Mouse (Mus musculus): Measurements from ENCODE around the gene Spats1. TPM values are rescaled to one million over a fixed set of nuclear protein-coding genes. Genes with fewer than 3 reads are reported as not detected.

Gene Spats1
- polyA plus RNA-seq, 1 experiment from 2014 or later: 1.4 TPM

DNA sequence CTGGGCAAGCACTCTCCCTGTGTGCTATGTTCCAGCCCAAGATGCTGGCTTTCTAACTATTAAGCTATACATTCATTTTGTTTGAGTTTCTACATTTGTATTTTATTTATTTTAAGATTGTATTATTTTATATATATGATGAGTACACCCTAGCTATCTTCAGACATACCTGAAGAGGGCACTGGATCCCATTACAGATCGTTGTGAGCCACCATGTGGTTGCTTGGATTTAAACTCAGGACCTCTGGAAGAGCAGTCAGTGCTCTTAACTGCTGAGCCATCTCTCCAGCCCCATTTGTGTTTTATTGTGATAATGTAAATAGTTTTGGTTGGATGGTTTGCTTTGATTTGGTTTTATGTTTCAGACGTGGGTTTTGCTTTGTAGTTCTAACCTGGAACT is 24.3 kb upstream of the Spats1 start:
- no peak for DNase-seq (ENCODE audit: low spot score)
- 62% methylated on average over 2 of the region's 2 CpGs for WGBS
- Histone ChIP-seq H3K27me3 (replicated peaks; ENCODE audit: control insufficient read depth, insufficient read depth, low read length) (no peaks in the 10 kb centered on the region), H3K4me1 (ENCODE audit: control insufficient read depth, insufficient read depth, low read length) (no peaks in the 10 kb centered on the region), H3K9ac (ENCODE audit: low read length) (no peak overlapping the region), H3K4me3 (ENCODE audit: low read depth, low read length) (no peak overlapping the region), H3K36me3 (ENCODE audit: control insufficient read depth, insufficient read depth, low read length) (no peaks in the 10 kb centered on the region), H3K9me3 (replicated peaks; ENCODE audit: control insufficient read depth, low read length) (no peaks in the 10 kb centered on the region), H3K4me2 (ENCODE audit: low read length) (no peak overlapping the region), H3K27ac (ENCODE audit: low read depth, low read length) (no peak overlapping the region)
- no peak for ATAC-seq

DNA sequence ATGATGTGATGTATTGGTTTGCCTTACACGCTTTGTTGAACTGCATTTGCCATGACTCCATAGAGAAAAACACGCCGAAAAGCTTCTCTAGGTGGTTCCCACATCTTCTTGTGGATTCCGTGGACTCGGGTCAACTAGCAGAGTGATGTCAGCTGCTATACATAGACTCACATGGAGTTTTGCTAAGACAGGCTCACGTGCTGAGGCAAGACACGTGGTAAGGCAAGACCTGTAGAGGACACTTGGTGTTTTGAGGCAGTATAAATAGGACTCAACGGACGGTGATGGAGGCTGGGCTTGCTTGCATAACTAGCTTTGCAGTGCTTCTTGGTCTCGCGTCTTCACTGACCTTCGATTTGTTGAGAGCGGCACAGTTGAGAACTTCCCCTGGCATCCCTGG is 23.2 kb upstream of the Spats1 start:
- Histone ChIP-seq H3K9ac (ENCODE audit: low read length) (no peak overlapping the region), H3K36me3 (ENCODE audit: control insufficient read depth, insufficient read depth, low read length) (no peaks in the 10 kb centered on the region), H3K27ac (ENCODE audit: low read depth, low read length) (no peak overlapping the region), H3K27me3 (replicated peaks; ENCODE audit: control insufficient read depth, insufficient read depth, low read length) (no peaks in the 10 kb centered on the region), H3K4me2 (ENCODE audit: low read length) (no peak overlapping the region), H3K4me1 (ENCODE audit: control insufficient read depth, insufficient read depth, low read length) (no peaks in the 10 kb centered on the region), H3K9me3 (replicated peaks; ENCODE audit: control insufficient read depth, low read length) (no peaks in the 10 kb centered on the region), H3K4me3 (ENCODE audit: low read depth, low read length) (no peak overlapping the region)
- no peak for ATAC-seq
- 86% methylated on average over 13 of the region's 13 CpGs for WGBS
- DNase-seq (ENCODE audit: low spot score): no peak

DNA sequence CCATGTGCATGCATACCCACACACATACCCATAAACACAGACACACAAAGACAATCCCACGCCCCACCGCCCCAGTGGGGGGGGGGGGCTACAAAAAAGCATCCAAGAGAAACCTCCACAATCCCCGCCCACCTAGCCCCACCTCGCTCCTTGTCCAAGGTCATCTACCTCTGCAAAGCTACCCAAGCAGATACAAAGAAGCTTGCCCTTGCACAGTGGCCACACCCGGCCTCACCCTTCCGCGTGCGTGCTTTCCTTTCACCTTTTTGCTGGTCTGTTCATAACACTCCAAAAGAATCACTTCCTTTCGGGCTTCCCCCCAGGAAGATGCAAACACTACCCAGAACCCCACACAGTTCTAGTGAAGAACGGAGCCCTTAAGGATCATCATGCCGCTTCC is 20.2 kb upstream of the Spats1 start:
- DNase-seq (ENCODE audit: low spot score): no peak

DNA sequence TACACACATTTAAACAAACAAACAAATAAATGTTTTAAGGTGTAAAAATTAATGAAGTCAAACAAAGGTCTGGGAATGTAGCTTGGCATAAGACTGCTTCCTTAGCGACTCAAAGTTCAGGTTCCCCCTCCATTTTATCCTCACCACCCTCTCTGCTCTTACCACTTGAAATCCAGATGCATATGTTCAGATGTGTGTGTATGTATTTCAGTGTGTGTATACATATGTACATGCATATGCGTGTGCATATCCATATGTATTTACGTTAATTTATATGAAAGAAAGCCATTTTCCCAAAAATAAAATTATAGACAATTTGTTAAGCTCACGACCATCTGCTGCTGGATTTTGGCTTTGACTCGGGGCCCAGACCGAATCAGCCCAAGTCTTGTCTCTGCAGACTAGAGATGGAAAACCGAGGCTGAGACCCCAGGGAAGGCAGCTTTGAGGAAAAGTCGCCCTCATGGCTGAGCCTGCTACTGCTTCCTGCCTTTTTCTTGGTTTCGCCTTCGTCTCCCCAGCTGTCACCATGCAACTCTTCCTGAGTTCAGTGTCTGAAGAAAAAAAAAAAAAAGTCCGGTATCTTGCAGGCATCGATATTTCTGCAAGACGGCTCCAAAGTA is 15.4 kb upstream of the Spats1 start:
- no peak for DNase-seq (ENCODE audit: low spot score)
- Histone ChIP-seq H3K9me3 (replicated peaks; ENCODE audit: control insufficient read depth, low read length) (no peaks in the 10 kb centered on the region), H3K27me3 (replicated peaks; ENCODE audit: control insufficient read depth, insufficient read depth, low read length) (no peaks in the 10 kb centered on the region), H3K9ac (ENCODE audit: low read length) (no peak overlapping the region), H3K36me3 (ENCODE audit: control insufficient read depth, insufficient read depth, low read length) (no peaks in the 10 kb centered on the region), H3K4me3 (ENCODE audit: low read depth, low read length) (no peak overlapping the region), H3K4me2 (ENCODE audit: low read length) (no peak overlapping the region), H3K4me1 (ENCODE audit: control insufficient read depth, insufficient read depth, low read length) (no peaks in the 10 kb centered on the region), H3K27ac (ENCODE audit: low read depth, low read length) (no peak overlapping the region)
- 82% methylated on average over 13 of the region's 13 CpGs for WGBS
- no peak for ATAC-seq

More for the DNA sequence above, 20.2 kb upstream of the Spats1 start:
- no peaks in the 10 kb centered on the region for H3K36me3 ChIP-seq (ENCODE audit: control insufficient read depth, insufficient read depth, low read length)
- H3K4me3 ChIP-seq (ENCODE audit: low read depth, low read length): no peak overlapping the region
- H3K27ac ChIP-seq (ENCODE audit: low read depth, low read length): no peak overlapping the region
- no peak for ATAC-seq
- no peaks in the 10 kb centered on the region for H3K4me1 ChIP-seq (ENCODE audit: control insufficient read depth, insufficient read depth, low read length)
- no peaks in the 10 kb centered on the region for H3K27me3 ChIP-seq (replicated peaks; ENCODE audit: control insufficient read depth, insufficient read depth, low read length)
- no peak overlapping the region for H3K4me2 ChIP-seq (ENCODE audit: low read length)
- no peak overlapping the region for H3K9ac ChIP-seq (ENCODE audit: low read length)
- WGBS: 76% methylated on average over 11 of the region's 11 CpGs
- no peaks in the 10 kb centered on the region for H3K9me3 ChIP-seq (replicated peaks; ENCODE audit: control insufficient read depth, low read length)

DNA sequence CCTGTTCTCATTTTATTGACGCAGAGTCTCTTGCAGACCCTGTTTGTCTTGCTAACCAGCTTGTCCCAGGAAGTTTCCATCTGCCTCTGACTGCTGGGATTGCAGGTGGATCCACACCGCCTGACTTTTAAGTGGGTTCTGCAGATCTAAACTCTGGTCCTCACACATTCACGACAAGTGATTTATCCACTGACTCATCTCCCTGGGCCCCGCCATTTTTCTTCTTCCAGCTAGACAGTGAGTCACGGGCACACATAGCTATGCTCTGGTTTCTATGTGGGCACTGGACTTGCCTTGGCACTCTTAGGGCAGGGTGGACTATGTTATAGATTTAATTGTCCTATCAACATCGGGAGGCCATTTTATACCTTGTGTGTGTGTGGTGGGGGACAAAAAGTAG is 14.5 kb upstream of the Spats1 start:
- no peak for ATAC-seq
- WGBS: 88% methylated on average over 6 of the region's 6 CpGs

DNA sequence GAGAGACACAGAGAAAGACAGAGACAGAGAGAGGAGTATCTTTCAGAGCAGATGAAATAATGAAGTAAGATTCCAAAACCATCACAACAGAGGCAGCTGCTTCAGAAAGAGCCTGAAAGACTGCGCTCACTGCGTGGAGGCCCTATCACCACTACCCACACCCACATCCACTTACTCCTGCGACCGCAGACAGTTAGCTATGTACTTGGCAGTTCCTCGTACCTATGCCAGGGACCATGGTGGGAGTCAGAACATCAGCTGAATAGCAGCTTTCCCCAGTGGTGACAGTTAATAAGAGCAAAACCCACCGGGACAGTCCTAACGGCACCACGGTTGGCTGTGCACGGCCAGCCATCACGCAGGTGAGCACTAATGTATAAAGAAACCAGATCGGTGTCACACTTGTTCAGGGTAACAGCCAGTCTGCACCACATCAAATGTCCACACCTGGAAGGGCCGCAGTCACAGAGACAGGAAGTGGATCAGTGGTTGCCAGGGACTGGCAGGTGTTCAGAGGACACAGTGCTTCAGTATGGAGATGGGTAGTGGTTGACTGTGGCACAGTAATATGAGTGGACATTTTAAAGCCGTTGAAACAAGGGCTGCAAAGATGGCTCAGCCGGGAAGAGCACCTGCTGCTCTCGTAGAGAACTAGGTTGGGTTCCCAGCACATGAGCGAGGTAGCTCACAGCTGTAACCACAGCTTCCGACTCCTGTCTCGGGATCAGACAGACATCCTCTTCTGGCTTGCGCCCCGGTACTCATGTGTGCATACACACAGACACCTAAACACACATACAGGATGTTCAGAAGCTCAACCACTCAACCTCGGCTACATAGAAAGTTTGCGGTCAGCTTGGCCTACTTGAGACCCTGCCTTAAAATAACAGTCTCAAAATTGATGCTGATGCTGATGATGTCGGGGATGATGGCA is 13.4 kb upstream of the Spats1 start:
- no peaks in the 10 kb centered on the region for H3K4me1 ChIP-seq (ENCODE audit: control insufficient read depth, insufficient read depth, low read length)
- H3K9me3 ChIP-seq (replicated peaks; ENCODE audit: control insufficient read depth, low read length): no peaks in the 10 kb centered on the region
- H3K27me3 ChIP-seq (replicated peaks; ENCODE audit: control insufficient read depth, insufficient read depth, low read length): no peaks in the 10 kb centered on the region
- no peak overlapping the region for H3K4me3 ChIP-seq (ENCODE audit: low read depth, low read length)
- no peak overlapping the region for H3K4me2 ChIP-seq (ENCODE audit: low read length)
- 89% methylated on average over 23 of the region's 23 CpGs for whole genome bisulfite sequencing
- DNase-seq (ENCODE audit: low spot score) (no peak), ATAC-seq (no peak)
- no peak overlapping the region for H3K9ac ChIP-seq (ENCODE audit: low read length)
- no peak overlapping the region for H3K27ac ChIP-seq (ENCODE audit: low read depth, low read length)
- no peaks in the 10 kb centered on the region for H3K36me3 ChIP-seq (ENCODE audit: control insufficient read depth, insufficient read depth, low read length)

More for the DNA sequence above, 14.5 kb upstream of the Spats1 start:
- Histone ChIP-seq H3K27me3 (replicated peaks; ENCODE audit: control insufficient read depth, insufficient read depth, low read length) (no peaks in the 10 kb centered on the region), H3K4me2 (ENCODE audit: low read length) (no peak overlapping the region), H3K9me3 (replicated peaks; ENCODE audit: control insufficient read depth, low read length) (no peaks in the 10 kb centered on the region), H3K4me1 (ENCODE audit: control insufficient read depth, insufficient read depth, low read length) (no peaks in the 10 kb centered on the region), H3K36me3 (ENCODE audit: control insufficient read depth, insufficient read depth, low read length) (no peaks in the 10 kb centered on the region), H3K27ac (ENCODE audit: low read depth, low read length) (no peak overlapping the region), H3K9ac (ENCODE audit: low read length) (no peak overlapping the region), H3K4me3 (ENCODE audit: low read depth, low read length) (no peak overlapping the region)
- no peak for DNase-seq (ENCODE audit: low spot score)

DNA sequence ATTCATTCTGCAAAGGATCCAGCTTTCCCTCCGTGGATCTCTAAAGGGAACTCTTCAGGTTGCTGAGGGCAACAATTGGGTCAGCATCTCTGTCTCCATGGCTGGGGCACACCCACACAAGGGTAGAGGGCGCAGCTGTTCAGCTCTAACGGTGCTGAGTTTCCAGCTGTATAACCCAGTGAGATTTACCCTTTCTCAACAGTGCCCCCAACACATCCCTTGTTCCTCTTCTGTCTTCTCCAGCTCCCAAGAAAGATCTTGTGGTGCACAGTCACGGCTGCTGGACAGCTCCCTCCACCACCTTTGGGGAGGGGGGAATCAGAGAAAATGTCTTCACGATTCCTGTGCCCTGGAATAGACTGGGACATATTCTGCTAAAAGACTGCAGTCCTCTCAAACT is 12.0 kb upstream of the Spats1 start:
- no peaks in the 10 kb centered on the region for H3K27me3 ChIP-seq (replicated peaks; ENCODE audit: control insufficient read depth, insufficient read depth, low read length)
- no peak for ATAC-seq
- H3K4me2 ChIP-seq (ENCODE audit: low read length): no peak overlapping the region
- DNase-seq (ENCODE audit: low spot score): no peak
- H3K27ac ChIP-seq (ENCODE audit: low read depth, low read length): no peak overlapping the region
- no peaks in the 10 kb centered on the region for H3K4me1 ChIP-seq (ENCODE audit: control insufficient read depth, insufficient read depth, low read length)
- WGBS: 15% methylated on average over 5 of the region's 5 CpGs
- no peaks in the 10 kb centered on the region for H3K9me3 ChIP-seq (replicated peaks; ENCODE audit: control insufficient read depth, low read length)
- no peak overlapping the region for H3K4me3 ChIP-seq (ENCODE audit: low read depth, low read length)
- H3K36me3 ChIP-seq (ENCODE audit: control insufficient read depth, insufficient read depth, low read length): no peaks in the 10 kb centered on the region
- no peak overlapping the region for H3K9ac ChIP-seq (ENCODE audit: low read length)

- H3K27ac ChIP-seq (ENCODE audit: low read depth, low read length): no peak overlapping the region
Observed at GRCm38 (mm10) chr17:45485581-45485980, 10.4 kb upstream of the Spats1 start.

GRCm38 (mm10) chr17:45480429-45480828 is 5.2 kb upstream of the Spats1 start:
- WGBS: 37% methylated on average over 2 of the region's 2 CpGs
- H3K4me1 ChIP-seq (ENCODE audit: control insufficient read depth, insufficient read depth, low read length): no peaks in the 10 kb centered on the region

More at GRCm38 (mm10) chr17:45485581-45485980, 10.4 kb upstream of the Spats1 start:
- Histone ChIP-seq H3K9me3 (replicated peaks; ENCODE audit: control insufficient read depth, low read length) (0 out of 2 replicates have a peak, but pooled peaks cover 3% of the 10 kb centered on the region), H3K4me3 (ENCODE audit: low read depth, low read length) (no peak overlapping the region), H3K4me1 (ENCODE audit: control insufficient read depth, insufficient read depth, low read length) (no peaks in the 10 kb centered on the region), H3K36me3 (ENCODE audit: control insufficient read depth, insufficient read depth, low read length) (no peaks in the 10 kb centered on the region), H3K27me3 (replicated peaks; ENCODE audit: control insufficient read depth, insufficient read depth, low read length) (no peaks in the 10 kb centered on the region), H3K4me2 (ENCODE audit: low read length) (no peak overlapping the region), H3K9ac (ENCODE audit: low read length) (no peak overlapping the region)
- 86% methylated on average over 7 of the region's 7 CpGs for WGBS
- DNase-seq (ENCODE audit: low spot score) (no peak), ATAC-seq (no peak)

More at GRCm38 (mm10) chr17:45480429-45480828, 5.2 kb upstream of the Spats1 start:
- no peak for DNase-seq (ENCODE audit: low spot score)
- Histone ChIP-seq H3K36me3 (ENCODE audit: control insufficient read depth, insufficient read depth, low read length) (no peaks in the 10 kb centered on the region), H3K27ac (ENCODE audit: low read depth, low read length) (no peak overlapping the region), H3K9ac (ENCODE audit: low read length) (no peak overlapping the region), H3K27me3 (replicated peaks; ENCODE audit: control insufficient read depth, insufficient read depth, low read length) (no peaks in the 10 kb centered on the region), H3K9me3 (replicated peaks; ENCODE audit: control insufficient read depth, low read length) (0 out of 2 replicates have a peak, but pooled peaks cover 3% of the 10 kb centered on the region), H3K4me2 (ENCODE audit: low read length) (no peak overlapping the region), H3K4me3 (ENCODE audit: low read depth, low read length) (no peak overlapping the region)
- no peak for ATAC-seq
